Mouse (Mus musculus) lung, postnatal 4 days (tissue): ENCODE data around the gene P4htm.
"Not testable (repeated sequence)": the region's sequence is repeated elsewhere in the genome, so short reads cannot be mapped to it uniquely, and the experiment has no call there.

Source experiments
- DNase-seq, 2 experiments: peaks; one replicate each; pipeline ENCODE4 v3.0.0; 2021

P4htm gene

GRCm38 (mm10) chr9:108596998-108597764 lies at the start of gene P4htm:
P4htm (minus strand) TSS chr9:108597667.
- DNase-seq = peak; percentile 71 to 77

- DNase-seq = no peak
Measured at GRCm38 (mm10) chr9:108639825-108640224, 42.4 kb upstream of the P4htm start.

- DNase-seq = no peak
Measured at GRCm38 (mm10) chr9:108635415-108635814, 37.9 kb upstream of the P4htm start.

- DNase-seq = no peak
Measured at GRCm38 (mm10) chr9:108633846-108634245, 36.4 kb upstream of the P4htm start.

- DNase-seq = no peak
Measured at GRCm38 (mm10) chr9:108632375-108632774, 34.9 kb upstream of the P4htm start.

GRCm38 (mm10) chr9:108631631-108632256 lies 34.3 kb upstream of the P4htm start:
- no peak for DNase-seq

GRCm38 (mm10) chr9:108630683-108631082 lies 33.2 kb upstream of the P4htm start:
- no peak for DNase-seq

GRCm38 (mm10) chr9:108628141-108628540 lies 30.7 kb upstream of the P4htm start:
- DNase-seq = no peak

- DNase-seq = peak; percentile 58 to 77
Measured at GRCm38 (mm10) chr9:108626498-108626897, 29.0 kb upstream of the P4htm start.

GRCm38 (mm10) chr9:108617301-108617700 lies 19.8 kb upstream of the P4htm start:
- DNase-seq = no peak

GRCm38 (mm10) chr9:108611488-108611887 lies 14.0 kb upstream of the P4htm start:
- DNase-seq = no peak

- no peak for DNase-seq
Measured at GRCm38 (mm10) chr9:108608889-108609288, 11.4 kb upstream of the P4htm start.

GRCm38 (mm10) chr9:108607929-108608328 lies 10.5 kb upstream of the P4htm start:
- DNase-seq = not testable (repeated sequence)

- DNase-seq = no peak
Measured at GRCm38 (mm10) chr9:108601986-108602385, 4.5 kb upstream of the P4htm start.

- DNase-seq = no peak
Measured at GRCm38 (mm10) chr9:108600011-108600410, 2.5 kb upstream of the P4htm start.

- DNase-seq = no peak
Measured at GRCm38 (mm10) chr9:108599021-108599566, 1.6 kb upstream of the P4htm start.

- no peak for DNase-seq
Measured at GRCm38 (mm10) chr9:108594354-108594753, 3.1 kb downstream of the P4htm start.

- no peak for DNase-seq
Measured at GRCm38 (mm10) chr9:108591462-108591861, 6.0 kb downstream of the P4htm start.

GRCm38 (mm10) chr9:108589229-108589628 lies 8.2 kb downstream of the P4htm start:
- DNase-seq = no peak

- peak; percentile 51 to 75 for DNase-seq
Measured at GRCm38 (mm10) chr9:108587571-108588180, 9.8 kb downstream of the P4htm start.

GRCm38 (mm10) chr9:108579344-108579690 lies 18.1 kb downstream of the P4htm start:
- no peak for DNase-seq

- DNase-seq = peak; percentile 93 to 98
Measured at GRCm38 (mm10) chr9:108578545-108579343, 18.7 kb downstream of the P4htm start, which contains the start of gene Wdr6. Wdr6 (minus strand) TSS chr9:108578739.
